Mouse (Mus musculus): ENCODE results near the gene Car12.

- no peak for TF ChIP-seq E2F4 (IDR thresholded peaks at IDR 0.05; ENCODE audit: insufficient read depth)
- TF ChIP-seq POLR2A (IDR thresholded peaks at IDR 0.05; ENCODE audit: insufficient read length, low read depth), result no peak
- TF ChIP-seq POLR2AphosphoS2 (IDR thresholded peaks at IDR 0.05; ENCODE audit: insufficient read length, low read depth), result no peak
- TF ChIP-seq TCF3 (IDR thresholded peaks at IDR 0.05; ENCODE audit: insufficient read length, low read depth), result no peak
- TF ChIP-seq MAX (IDR thresholded peaks at IDR 0.05; ENCODE audit: low read depth), result no peak
- TF ChIP-seq MYOD1 (IDR thresholded peaks at IDR 0.05; ENCODE audit: control insufficient read depth in 1 of 3, insufficient read length in 2 of 3, low read depth in 2 of 3), result no peak
- no peak for TF ChIP-seq CEBPB (IDR thresholded peaks at IDR 0.05; ENCODE audit: insufficient read depth, poor library complexity, severe bottlenecking)
- TF ChIP-seq USF1 (IDR thresholded peaks at IDR 0.05; ENCODE audit: low read depth), result no peak
Observed at GRCm38 (mm10) chr9:66708816-66709555, 4.5 kb upstream of the Car12 start.
